Mouse (Mus musculus) G1E-ER4 (cell line): ENCODE measurements around the gene S1pr1. TPM values are rescaled to one million over a fixed set of nuclear protein-coding genes. Genes with fewer than 3 reads are reported as not detected.

Experiments used
- GATA1 ChIP-seq: IDR thresholded peaks from one replicate; pipeline ENCODE4 v1.8.0; 2012; ENCODE audit warnings: low read length, inconsistent platforms
- polyA plus RNA-seq: library from polyadenylated mRNA; stranded (reverse); fragments of >175 nt; gene quantifications from 2 replicates; pipeline ENCODE4 v1.2.3, GENCODE M21; 2012

The S1pr1 gene
- polyA plus RNA-seq, 1 experiment = 0.13 TPM

DNA sequence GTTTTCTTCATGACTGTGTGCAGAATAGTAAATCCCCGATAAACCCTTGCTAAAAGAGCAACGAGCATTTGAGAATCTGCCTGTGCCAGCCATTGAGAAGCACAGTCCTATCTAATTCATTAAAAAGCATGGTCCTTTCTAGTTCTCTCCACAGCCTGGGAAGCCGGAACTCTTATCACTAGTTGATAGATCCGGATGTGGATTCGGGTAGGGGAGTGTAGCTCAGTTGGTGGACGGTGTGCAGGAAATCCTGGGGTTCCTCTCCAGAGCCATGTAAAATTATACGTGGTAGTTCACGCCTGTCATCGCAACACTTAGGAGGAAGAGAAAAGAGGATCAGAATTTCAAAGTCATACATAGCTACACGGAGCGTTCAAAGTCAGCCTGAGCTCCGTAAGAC lies 21.5 kb downstream of the S1pr1 start:
- no peak for TF ChIP-seq GATA1

DNA sequence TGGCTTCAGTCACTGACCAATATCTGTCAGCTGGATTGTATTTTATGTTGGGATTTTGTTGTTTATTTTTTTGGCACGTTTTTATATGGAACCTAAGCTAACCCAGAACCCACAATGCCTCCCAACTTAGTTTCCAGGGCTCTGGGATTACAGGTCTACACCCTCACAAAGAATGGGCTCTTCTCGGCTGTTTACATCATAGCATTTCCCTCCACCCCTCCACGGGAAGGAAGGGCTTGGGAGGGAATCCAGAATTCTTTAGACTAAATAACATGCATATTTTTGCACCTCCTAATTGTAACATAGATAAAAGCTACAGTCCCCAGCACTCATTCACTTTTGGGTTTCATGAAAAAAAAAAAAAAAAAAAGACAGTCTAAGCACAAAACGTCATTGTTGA lies 22.0 kb downstream of the S1pr1 start:
- no peak for TF ChIP-seq GATA1

- no peak for TF ChIP-seq GATA1
These were observed 22.5 kb downstream of the S1pr1 start for GRCm38 (mm10) chr3:115692384-115692783.

DNA sequence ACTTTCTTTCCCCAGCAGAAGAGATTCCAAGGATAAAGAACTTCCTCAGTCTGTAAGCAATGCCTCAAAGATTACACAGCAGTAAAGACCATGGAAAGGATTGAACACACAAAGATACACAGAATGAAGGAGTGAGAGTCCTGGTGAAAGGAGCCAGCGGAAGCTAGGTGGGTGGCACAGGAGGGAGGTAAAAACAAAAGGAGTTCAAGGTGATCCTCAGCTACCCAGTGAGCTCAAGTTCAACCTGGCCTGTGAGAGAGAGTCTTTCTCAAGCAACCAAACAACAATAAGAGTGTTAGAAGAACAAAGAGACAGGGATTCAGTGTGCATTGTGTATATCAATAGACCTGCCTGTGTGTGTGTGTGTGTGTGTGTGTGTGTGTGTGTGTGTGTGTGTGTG lies 25.0 kb downstream of the S1pr1 start:
- no peak for TF ChIP-seq GATA1

DNA sequence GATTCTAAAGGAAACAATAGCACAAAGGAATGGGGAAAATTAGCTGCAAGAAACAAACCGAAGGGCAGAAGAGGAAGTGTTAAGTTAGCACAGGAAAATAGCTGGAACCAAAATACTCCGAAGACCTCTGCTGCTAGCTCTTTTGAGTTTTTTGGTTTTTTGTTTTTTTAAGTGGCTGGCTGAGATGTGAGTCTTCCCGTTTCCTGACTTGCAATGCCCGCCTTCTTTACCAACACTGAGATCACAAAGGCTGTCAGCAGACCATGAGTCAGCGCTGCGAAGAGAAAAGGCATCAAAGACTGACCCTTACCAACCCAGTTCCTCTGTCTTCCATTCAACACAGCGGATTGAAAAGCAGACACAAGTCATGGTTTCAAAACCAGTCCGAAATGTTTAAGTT lies 25.5 kb downstream of the S1pr1 start:
- no peak for TF ChIP-seq GATA1

DNA sequence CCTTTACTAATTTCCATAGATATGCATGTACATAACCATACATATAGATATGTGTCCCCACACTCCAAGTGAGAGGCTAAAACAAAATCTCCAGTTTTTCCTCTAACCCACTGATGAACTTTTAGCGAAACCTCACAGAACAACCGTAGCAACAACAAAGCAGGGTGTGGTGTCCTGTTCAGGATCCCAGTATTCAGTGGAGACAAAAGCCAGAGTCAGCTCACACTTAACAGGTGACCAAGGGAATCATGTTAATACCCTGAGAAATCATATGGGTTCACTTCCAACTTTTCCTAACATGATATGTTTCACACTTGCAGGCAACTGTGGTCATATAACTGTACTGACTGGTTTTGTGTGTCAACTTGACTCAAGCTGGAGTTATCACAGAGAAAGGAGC lies 27.1 kb downstream of the S1pr1 start:
- TF ChIP-seq GATA1 = no peak

- TF ChIP-seq GATA1 = no peak
These were observed 32.4 kb downstream of the S1pr1 start for GRCm38 (mm10) chr3:115682328-115683088.

GRCm38 (mm10) chr3:115681184-115681583 lies 33.7 kb downstream of the S1pr1 start:
- no peak for TF ChIP-seq GATA1

DNA sequence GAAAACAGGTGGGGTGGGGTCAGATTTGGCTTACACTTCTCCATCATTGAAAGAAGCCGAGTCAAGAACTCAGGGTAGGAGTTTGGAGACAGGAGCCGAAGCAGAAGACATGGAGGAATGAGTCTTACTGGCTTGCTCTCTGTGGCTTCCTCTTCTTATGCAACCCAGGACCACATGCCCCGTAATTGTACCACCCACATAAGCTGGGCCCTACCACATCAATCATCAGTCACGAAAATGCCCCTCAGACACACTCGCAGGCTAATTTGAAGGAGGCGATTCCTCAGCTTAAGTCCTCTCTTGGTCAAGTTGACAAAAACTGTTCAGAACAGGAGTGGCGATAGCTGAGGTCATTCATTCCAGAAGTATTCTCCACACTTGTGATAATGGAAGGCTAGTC lies 35.9 kb downstream of the S1pr1 start:
- TF ChIP-seq GATA1 = no peak

DNA sequence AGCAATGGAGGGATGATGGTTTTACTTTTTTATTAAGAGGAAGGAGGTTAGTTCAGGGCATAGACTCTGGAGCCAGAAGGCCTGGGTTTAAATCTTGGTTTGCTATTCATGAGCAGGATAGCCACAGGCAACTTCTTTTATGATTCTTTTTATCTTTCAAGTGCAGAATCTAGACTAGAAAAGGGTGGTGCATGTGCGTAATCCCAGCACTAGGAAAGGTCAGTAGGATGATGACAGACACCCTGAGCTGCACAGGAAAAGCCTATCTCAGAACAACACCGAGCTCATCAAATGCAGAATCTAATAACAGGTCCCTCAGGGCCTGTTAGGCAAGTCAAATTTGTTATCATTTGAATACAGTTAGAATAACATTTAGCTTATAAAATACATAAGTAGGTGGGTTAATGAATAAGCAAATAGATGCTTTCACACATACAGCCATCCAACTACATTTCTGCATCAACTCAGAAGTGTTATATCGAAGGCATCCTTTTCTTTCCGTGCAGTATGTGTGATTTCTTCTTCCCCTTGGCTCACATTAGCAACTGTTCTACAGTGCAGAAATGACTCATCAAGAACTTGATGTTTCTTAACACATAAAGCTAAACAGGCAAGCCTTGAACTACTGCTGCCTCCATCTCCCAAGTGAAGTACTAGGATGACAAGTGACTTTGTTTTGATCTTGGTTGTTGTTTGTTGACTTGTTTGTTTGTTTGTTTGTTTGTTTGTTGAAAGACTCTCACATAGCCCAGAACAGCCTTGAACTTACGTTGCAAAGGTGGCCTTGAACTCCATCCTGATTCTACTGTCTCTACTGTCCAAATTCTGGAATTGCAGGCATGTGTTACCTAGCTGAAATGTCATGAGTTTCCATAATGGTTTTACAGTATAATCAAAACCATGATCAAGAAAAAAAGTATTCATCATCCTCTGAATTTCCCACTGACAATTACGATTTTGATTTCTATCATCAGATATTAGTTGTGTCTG lies 39.0 kb downstream of the S1pr1 start:
- no peak for TF ChIP-seq GATA1

- TF ChIP-seq GATA1 = no peak
These were observed 40.2 kb downstream of the S1pr1 start for GRCm38 (mm10) chr3:115674665-115675064.

GRCm38 (mm10) chr3:115673663-115674157 lies 41.2 kb downstream of the S1pr1 start:
- TF ChIP-seq GATA1 = no peak

DNA sequence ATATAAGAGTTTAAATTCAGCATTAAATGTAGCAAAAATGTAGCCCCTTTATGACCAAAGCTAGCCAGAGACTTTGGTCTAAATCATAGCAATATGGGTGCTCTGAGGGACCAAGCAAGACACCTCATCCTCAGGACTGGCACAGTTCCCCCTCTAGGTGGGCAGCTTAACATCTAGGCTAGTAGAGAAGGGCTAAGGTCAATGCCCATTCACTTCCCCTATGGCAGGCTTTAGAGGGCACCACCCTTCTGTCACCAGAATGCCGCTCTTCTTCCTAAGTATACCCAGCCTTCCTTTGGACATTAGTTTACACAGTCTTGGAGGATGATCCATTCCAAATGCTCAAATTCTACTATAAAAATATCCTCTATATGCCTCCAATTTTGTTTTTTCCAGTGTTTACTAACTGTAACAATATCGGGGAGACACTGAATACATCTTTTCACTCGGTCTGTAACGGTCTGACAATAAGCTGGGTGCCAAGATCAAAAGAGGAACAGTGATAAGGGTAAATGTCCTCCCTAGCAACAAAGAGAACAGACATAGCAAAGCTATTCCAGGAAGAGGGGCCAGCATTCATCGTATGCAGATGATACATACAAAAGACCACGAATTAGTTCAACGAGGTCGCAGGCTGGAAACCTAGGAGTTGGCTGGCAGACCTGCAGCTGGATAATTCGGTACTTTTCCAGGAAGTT lies 41.8 kb downstream of the S1pr1 start:
- TF ChIP-seq GATA1 = no peak

DNA sequence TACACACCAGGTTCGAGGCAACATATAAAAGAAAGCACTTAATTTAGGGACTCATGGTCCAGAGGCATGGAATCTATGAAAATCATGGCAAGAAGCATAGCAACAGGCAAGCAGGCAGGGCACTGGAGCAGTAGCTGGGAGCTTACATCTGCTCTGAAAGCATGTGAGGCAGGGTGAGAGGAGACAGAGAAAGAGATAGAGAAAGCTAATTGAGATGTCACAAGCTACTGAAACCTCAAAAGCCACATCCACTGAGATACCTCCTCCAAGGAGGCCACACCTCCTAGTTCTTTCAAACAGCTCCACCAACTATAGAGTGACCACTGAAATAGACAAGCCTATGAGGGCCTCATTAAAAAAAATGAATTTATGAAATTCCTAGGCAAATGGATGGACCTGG lies 45.6 kb downstream of the S1pr1 start:
- no peak for TF ChIP-seq GATA1

DNA sequence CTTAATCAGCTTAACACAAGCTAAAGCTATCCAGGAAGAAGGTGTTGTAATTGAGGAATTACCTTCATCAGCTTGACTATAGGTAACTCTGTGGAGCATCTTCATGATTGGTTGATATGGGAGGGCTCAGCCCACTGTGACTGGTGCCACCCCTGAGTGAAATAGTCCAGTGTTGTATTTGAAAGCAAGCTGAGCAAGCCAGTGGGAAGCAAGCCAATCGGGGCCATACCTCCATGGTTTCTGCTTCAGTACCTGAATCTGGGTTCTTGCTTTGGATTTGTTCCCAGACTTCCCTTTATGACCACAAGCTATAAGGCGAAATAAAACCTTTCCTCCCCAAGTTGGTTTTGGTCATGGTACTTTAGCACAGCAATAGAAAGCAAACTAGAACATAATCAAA lies 47.7 kb downstream of the S1pr1 start:
- no peak for TF ChIP-seq GATA1

DNA sequence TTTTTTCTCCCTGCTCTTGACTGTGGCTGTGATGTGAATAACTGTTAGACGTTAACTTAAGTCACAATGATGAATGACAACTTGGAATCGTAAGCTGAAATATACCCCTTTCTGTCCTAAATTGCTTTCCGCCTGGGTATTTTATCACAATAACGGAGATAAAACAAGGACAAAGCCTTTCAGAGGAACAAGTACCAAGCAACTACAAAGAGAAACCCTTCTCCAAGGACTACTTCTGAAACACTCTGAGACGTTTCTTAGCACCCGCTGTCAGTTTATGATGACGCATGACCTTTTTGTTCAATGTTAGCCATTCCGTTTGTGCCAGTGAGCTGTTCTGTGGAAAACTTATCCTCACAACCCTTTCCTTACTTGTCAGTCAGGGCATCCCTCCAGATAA lies 48.3 kb downstream of the S1pr1 start:
- no peak for TF ChIP-seq GATA1
